Mouse (Mus musculus) c-Kit-positive CD71-positive TER-119-positive erythroid progenitor cells, embryonic 14.5 days (primary cell): ENCODE results near the gene Mybph.

Experiments
- DNase-seq: peaks from one replicate; pipeline ENCODE4 v3.0.0-alpha.2; 2013; ENCODE audit warnings: low spot score

Mybph gene

GRCm38 (mm10) chr1:134193126-134193525, at the start of gene Mybph:
Gene Mybph (plus strand): TSS chr1:134193448.
- no peak for DNase-seq

GRCm38 (mm10) chr1:134146066-134146465, 47.2 kb upstream of the Mybph start:
- no peak for DNase-seq

- no peak for DNase-seq
Measured at GRCm38 (mm10) chr1:134150076-134150475, 43.2 kb upstream of the Mybph start.

GRCm38 (mm10) chr1:134150745-134151144, 42.5 kb upstream of the Mybph start:
- DNase-seq, result no peak

- DNase-seq, result peak; percentile 75
Measured at GRCm38 (mm10) chr1:134151655-134152412, 41.4 kb upstream of the Mybph start.

- no peak for DNase-seq
Measured at GRCm38 (mm10) chr1:134152626-134153590, 40.3 kb upstream of the Mybph start.

GRCm38 (mm10) chr1:134154121-134154520, 39.1 kb upstream of the Mybph start:
- DNase-seq, result no peak

GRCm38 (mm10) chr1:134154655-134155054, 38.6 kb upstream of the Mybph start:
- DNase-seq, result no peak

- DNase-seq, result no peak
Measured at GRCm38 (mm10) chr1:134160404-134160803, 32.8 kb upstream of the Mybph start.

GRCm38 (mm10) chr1:134161399-134161798, 31.8 kb upstream of the Mybph start:
- DNase-seq, result no peak

- DNase-seq, result no peak
Measured at GRCm38 (mm10) chr1:134162510-134163225, 30.6 kb upstream of the Mybph start.

GRCm38 (mm10) chr1:134163476-134163875, 29.8 kb upstream of the Mybph start:
- no peak for DNase-seq

GRCm38 (mm10) chr1:134164454-134164853, 28.8 kb upstream of the Mybph start:
- DNase-seq, result no peak

GRCm38 (mm10) chr1:134166547-134166946, 26.7 kb upstream of the Mybph start:
- no peak for DNase-seq

- DNase-seq, result no peak
Measured at GRCm38 (mm10) chr1:134167416-134168305, 25.6 kb upstream of the Mybph start.

- DNase-seq, result no peak
Measured at GRCm38 (mm10) chr1:134168567-134168966, 24.7 kb upstream of the Mybph start.

- DNase-seq, result no peak
Measured at GRCm38 (mm10) chr1:134168985-134169697, 24.1 kb upstream of the Mybph start.

- no peak for DNase-seq
Measured at GRCm38 (mm10) chr1:134173081-134173480, 20.2 kb upstream of the Mybph start.

- no peak for DNase-seq
Measured at GRCm38 (mm10) chr1:134177976-134178375, 15.3 kb upstream of the Mybph start.

- DNase-seq, result no peak
Measured at GRCm38 (mm10) chr1:134182025-134182424, 11.2 kb upstream of the Mybph start, which contains the start of gene Chil1. Gene Chil1 (plus strand): TSS chr1:134182176.
